In the genomic region with DNA sequence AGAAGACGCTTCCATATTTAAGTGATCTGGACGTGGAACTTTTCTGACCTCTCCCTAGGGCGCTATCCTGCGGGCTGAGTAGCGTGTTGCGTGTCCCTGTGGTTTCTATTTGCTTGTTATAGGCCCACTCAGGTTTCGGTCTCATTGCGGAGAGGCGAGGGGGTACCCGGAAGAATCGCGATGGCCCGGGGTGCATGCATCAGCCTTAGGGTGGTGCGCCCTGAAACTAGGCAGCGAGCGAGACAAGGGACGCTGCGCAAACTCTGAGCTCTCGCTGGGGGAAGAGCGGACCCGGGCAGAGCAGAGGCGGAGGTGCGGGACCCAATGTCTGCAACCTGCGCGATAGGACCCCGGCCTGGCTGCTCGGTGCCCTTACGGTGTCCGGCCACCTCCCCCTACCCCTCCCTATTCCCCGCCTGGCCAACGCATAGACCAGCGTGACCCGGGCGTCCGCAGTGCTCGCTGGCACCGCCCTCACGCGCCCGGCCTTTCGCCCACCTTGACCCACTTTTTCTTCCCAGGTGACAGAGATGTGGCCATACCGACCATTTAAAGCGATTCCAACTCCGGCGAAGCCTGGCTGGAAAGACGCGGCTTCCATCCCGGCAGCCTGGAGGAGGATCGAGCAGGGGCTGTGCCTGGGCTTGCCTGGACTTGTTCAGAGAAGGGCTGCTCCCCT, we compare ENCODE assay signal across 8 mouse cellular contexts. TPM values are rescaled to one million over a fixed set of nuclear protein-coding genes. Genes with fewer than 3 reads are reported as not detected.
DNase-seq lines count a peak whose midpoint lies in the region; ATAC-seq and TF ChIP-seq lines count a peak whose summit lies in the region.

No protein-coding gene starts in this region.

- ATAC-seq in heart, embryonic 14.5 days (ENCODE audit: insufficient number of reproducible peaks, insufficient read depth, low FRiP score, low read depth), result no peak
- ATAC-seq in limb, embryonic 11.5 days (ENCODE audit: insufficient number of reproducible peaks, low FRiP score, low TSS enrichment, low read depth), result no peak
- no peak for ATAC-seq in frontal cortex, adult (ENCODE audit: low TSS enrichment)

- H3K4me3 ChIP-seq in gastrocnemius, adult 2 months, result peak overlapping the region; percentile 74
- peak overlapping the region; percentile 49 to 61 for H3K4me3 ChIP-seq in heart, embryonic 14.5 days (ENCODE audit: control insufficient read depth in 1 of 2, insufficient read depth in 1 of 2, low read depth in 1 of 2, low read length in 2 of 2)
- peak overlapping the region; percentile 43 for H3K4me3 ChIP-seq in limb, embryonic 11.5 days (ENCODE audit: low read depth, low read length)
- peak overlapping the region; percentile 99 for H3K4me3 ChIP-seq in myocyte

- peaks cover 42% of the 10 kb centered on the region for H3K79me2 ChIP-seq in myocyte (ENCODE audit: control insufficient read depth, insufficient read depth)

- peak overlapping the region; percentile 71 for H3K27ac ChIP-seq in gastrocnemius, adult 2 months
- no peak overlapping the region for H3K27ac ChIP-seq in heart, embryonic 14.5 days (replicated peaks in 1 of 2; ENCODE audit: control insufficient read depth in 1 of 2, insufficient read depth in 1 of 2, low read depth in 2 of 2, low read length in 2 of 2)
- H3K27ac ChIP-seq in limb, embryonic 11.5 days (replicated peaks; ENCODE audit: low read depth, low read length), result no peak overlapping the region

- H3K4me1 ChIP-seq in heart, embryonic 14.5 days (ENCODE audit: control insufficient read depth in 2 of 2, insufficient read depth in 2 of 2, low read length in 2 of 2), result peaks cover 0 to 6% of the 10 kb centered on the region in 2 experiments; a peak in 2 of 4 replicates
- H3K4me1 ChIP-seq in limb, embryonic 11.5 days (ENCODE audit: control insufficient read depth, insufficient read depth, low read length), result peaks cover 14% of the 10 kb centered on the region

- H3K9ac ChIP-seq in heart, embryonic 14.5 days (ENCODE audit: low read length), result peak overlapping the region; percentile 76
- H3K9ac ChIP-seq in limb, embryonic 11.5 days (ENCODE audit: low read length), result peak overlapping the region; percentile 43

- peak overlapping the region; percentile 98 for H3K4me2 ChIP-seq in heart, embryonic 14.5 days (ENCODE audit: low read length)
- peak overlapping the region; percentile 92 for H3K4me2 ChIP-seq in limb, embryonic 11.5 days (ENCODE audit: low read depth, severe bottlenecking)
- peak overlapping the region; percentile 65 for H3K4me2 ChIP-seq in myocyte (ENCODE audit: low read depth)

- no peak for TF ChIP-seq CTCF in gastrocnemius, adult 2 months (IDR thresholded peaks at IDR 0.05)

- peak overlapping the region; percentile 80 for H3ac ChIP-seq in myocyte (ENCODE audit: control insufficient read depth, insufficient read length)

- DNase-seq in gastrocnemius, adult 2 months, result peak; percentile 38
- no peak for DNase-seq in gastrocnemius, postnatal 4 days (ENCODE audit: low spot score in 2 of 2)
- DNase-seq in adrenal gland, postnatal 25 days, result peak; percentile 28
- DNase-seq in limb, embryonic 11.5 days (ENCODE audit: low spot score), result peak; percentile 67
- no peak for DNase-seq in spleen, adult 18-20 months

- intact Hi-C loops in gastrocnemius, adult 2 months (cut with DNase I), result no loop called here

- WGBS in heart, embryonic 14.5 days, result 1% methylated on average over 46 of the region's 49 CpGs
- WGBS in limb, embryonic 11.5 days, result 1% methylated on average over 49 of the region's 49 CpGs

- no peaks in the 10 kb centered on the region for H3K36me3 ChIP-seq in heart, embryonic 14.5 days (ENCODE audit: control insufficient read depth, insufficient read depth, low read length)
- no peaks in the 10 kb centered on the region for H3K36me3 ChIP-seq in limb, embryonic 11.5 days (ENCODE audit: control insufficient read depth, insufficient read depth, low read length)
- H3K36me3 ChIP-seq in myocyte (ENCODE audit: control insufficient read depth, insufficient read depth), result peaks cover 5% of the 10 kb centered on the region

- peak; percentile 51 for TF ChIP-seq POLR2A in myocyte (IDR thresholded peaks at IDR 0.05; ENCODE audit: insufficient read length, low read depth)

- peaks cover 27% of the 10 kb centered on the region for H3K27me3 ChIP-seq in heart, embryonic 14.5 days (ENCODE audit: control insufficient read depth, insufficient read depth, low read length)
- peaks cover 28% of the 10 kb centered on the region for H3K27me3 ChIP-seq in limb, embryonic 11.5 days (ENCODE audit: control insufficient read depth, insufficient read depth, low read length)
- H3K27me3 ChIP-seq in myocyte (ENCODE audit: control insufficient read depth, insufficient read depth, insufficient read length), result no peaks in the 10 kb centered on the region

- peaks cover under 1% of the 10 kb centered on the region; the same call in 1 of the 2 replicates for H3K9me3 ChIP-seq in heart, embryonic 14.5 days (ENCODE audit: control insufficient read depth, low read length)
- no peaks in the 10 kb centered on the region for H3K9me3 ChIP-seq in limb, embryonic 11.5 days (ENCODE audit: control insufficient read depth, low read length)

TF ChIP-seq in myocyte, 11 proteins besides CTCF, POLR2A, EP300 and RAD21:
- TF ChIP-seq USF1 (IDR thresholded peaks at IDR 0.05; ENCODE audit: low read depth) (no peak), CEBPB (IDR thresholded peaks at IDR 0.05; ENCODE audit: insufficient read depth, poor library complexity, severe bottlenecking) (no peak), E2F4 (IDR thresholded peaks at IDR 0.05; ENCODE audit: insufficient read depth) (no peak), REST (IDR thresholded peaks at IDR 0.05; ENCODE audit: insufficient read depth, insufficient read length) (no peak), POLR2AphosphoS2 (IDR thresholded peaks at IDR 0.05; ENCODE audit: insufficient read length, low read depth) (peak; percentile 44), MYOG (IDR thresholded peaks at IDR 0.05; ENCODE audit: control insufficient read depth in 1 of 3, insufficient read depth in 1 of 3, insufficient read length in 2 of 3, low read depth in 2 of 3) (no peak)

RNA-seq across cellular contexts. Expression of a gene that starts 38.5 kb away (rescaled TPM):
- 10 to 100 TPM; 41.7 to 51.3 TPM for total RNA-seq in gastrocnemius, adult 2 months (2021)
- total RNA-seq in gastrocnemius, postnatal 4 days (2021), result 10 to 100 TPM; 19.6 to 20.1 TPM
- 1.1 and 1.7 TPM in 2 replicates for total RNA-seq in adrenal gland, postnatal 25 days (2021)
- 2.2 TPM in 2 replicates for polyA plus RNA-seq in heart, embryonic 14.5 days (2014; fragmentation: Nextera tagmentation; extraction: Ambion mirVana)
- 0.29 and 0.47 TPM in 2 replicates for polyA plus RNA-seq in limb, embryonic 11.5 days (2014; fragmentation: Nextera tagmentation; extraction: Ambion mirVana)
- polyA plus RNA-seq in myocyte (2012; fragmentation: generic; extraction: Trizol), result 1.6 TPM

RNA-seq across cellular contexts. Expression of a gene that starts 39.8 kb away (rescaled TPM):
- 100 to 1,000 TPM in 1 of 2 experiments, 10 to 100 TPM in 1; 41.6 to 104 TPM for total RNA-seq in gastrocnemius, adult 2 months (2021)
- 10 to 100 TPM; 66.0 to 71.0 TPM for total RNA-seq in gastrocnemius, postnatal 4 days (2021)
- 127 and 149 TPM in 2 replicates for total RNA-seq in adrenal gland, postnatal 25 days (2021)
- polyA plus RNA-seq in heart, embryonic 14.5 days (2014; fragmentation: Nextera tagmentation; extraction: Ambion mirVana), result 8.6 and 8.9 TPM in 2 replicates
- 3.5 and 3.9 TPM in 2 replicates for polyA plus RNA-seq in limb, embryonic 11.5 days (2014; fragmentation: Nextera tagmentation; extraction: Ambion mirVana)
- polyA plus RNA-seq in myocyte (2012; fragmentation: generic; extraction: Trizol), result 21.8 TPM

Comparison
In these comparisons a context has a peak if more than half of its experiments do, and no peak if none do; other contexts are left out.
1. DNase-seq: peak in gastrocnemius, adult 2 months (single experiment), adrenal gland, postnatal 25 days (single experiment) and limb, embryonic 11.5 days (single experiment); none in gastrocnemius, postnatal 4 days (0 of 2) and spleen, adult 18-20 months (0 of 2).
2. H3K4me3 ChIP-seq: peak in every context shown above with its lines; median percentile 99 in myocyte; 74 in gastrocnemius, adult 2 months; 55 in heart, embryonic 14.5 days; 43 in limb, embryonic 11.5 days.
3. Peak in every context shown above with its lines, with median percentiles within 50 percentile points of each other: H3K4me2 ChIP-seq.